Mouse (Mus musculus) gastrocnemius, postnatal 36 days (tissue): ENCODE data around the gene Sc5d. TPM values are rescaled to one million over a fixed set of nuclear protein-coding genes. Genes with fewer than 3 reads are reported as not detected.

Experiments
- total RNA-seq, 2 experiments: library from RNA; stranded (reverse); gene quantifications; 2 replicates each; pipeline ENCODE4 v1.2.3; 2021

The Sc5d gene
- total RNA-seq, 2 experiments from 2014 or later: 18.3 to 19.9 TPM

Other genes with a start within 250 kb of the Sc5d start
- 10 to 100 TPM; 30.7 to 38.0 TPM for gene Sorl1, start 140.0 kb downstream of the Sc5d start, total RNA-seq
- 1 to 10 TPM in 1 of 2 experiments, under 1 TPM in 1; 0.79 to 1.1 TPM for gene Tecta, start 135.7 kb upstream of the Sc5d start, total RNA-seq
- 10 to 100 TPM; 15.1 to 18.7 TPM for gene Tbcel, start 243.6 kb upstream of the Sc5d start, total RNA-seq